Mouse (Mus musculus): Measurements from ENCODE around the gene Tbx18.

Tbx18 gene

DNA sequence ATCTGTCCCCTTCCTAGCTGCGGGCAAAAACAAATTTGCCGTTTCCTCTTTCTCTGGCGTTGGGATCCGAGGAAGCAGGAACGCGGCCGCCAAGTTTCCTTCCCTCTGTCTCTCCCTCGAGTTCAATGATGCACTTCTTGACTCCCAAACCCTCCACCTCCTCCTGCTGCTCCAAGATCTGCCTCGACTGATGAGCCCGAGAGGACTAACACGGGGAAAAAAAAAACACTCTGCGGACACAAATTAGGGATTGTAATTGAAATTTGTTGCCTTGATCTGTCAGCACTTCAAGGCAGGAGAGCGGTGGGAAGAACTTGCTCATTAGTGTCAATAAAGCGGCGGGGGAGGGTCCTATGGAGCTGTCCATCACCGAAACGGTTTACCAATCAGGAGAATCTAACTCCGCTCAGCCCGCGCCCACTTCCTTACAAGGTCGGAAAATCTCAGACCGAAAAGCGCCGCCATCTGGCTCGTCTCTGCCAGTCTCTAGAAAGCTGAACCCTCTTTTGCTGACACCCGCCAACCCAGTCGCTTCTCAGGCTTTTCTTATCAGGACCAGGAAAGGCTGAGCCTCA, at the start of gene Tbx18:
Gene Tbx18 (minus strand): TSS at position 300 of the 575 bp plus-strand sequence.
- DNase-seq (ENCODE audit: low spot score): peak; percentile 33

DNA sequence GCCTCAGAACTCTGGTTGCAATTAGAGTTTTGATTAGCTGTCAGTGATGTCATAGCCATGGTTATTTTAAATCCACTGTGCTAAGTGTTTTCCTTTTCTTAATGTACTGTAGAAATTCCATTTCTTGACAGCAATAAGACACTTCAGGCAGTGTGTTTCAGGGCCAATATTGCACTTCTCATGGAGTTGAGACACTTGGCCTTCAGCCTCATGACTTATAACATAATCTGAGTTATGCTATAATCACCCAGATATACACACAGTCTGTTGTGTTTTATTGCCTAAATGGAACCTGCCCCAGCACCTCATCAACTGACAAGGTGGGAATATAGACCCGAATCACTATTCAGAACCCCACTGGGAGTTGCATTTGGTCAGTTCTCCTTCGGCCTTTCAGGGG, 42.9 kb upstream of the Tbx18 start:
- no peak for DNase-seq (ENCODE audit: low spot score)

DNA sequence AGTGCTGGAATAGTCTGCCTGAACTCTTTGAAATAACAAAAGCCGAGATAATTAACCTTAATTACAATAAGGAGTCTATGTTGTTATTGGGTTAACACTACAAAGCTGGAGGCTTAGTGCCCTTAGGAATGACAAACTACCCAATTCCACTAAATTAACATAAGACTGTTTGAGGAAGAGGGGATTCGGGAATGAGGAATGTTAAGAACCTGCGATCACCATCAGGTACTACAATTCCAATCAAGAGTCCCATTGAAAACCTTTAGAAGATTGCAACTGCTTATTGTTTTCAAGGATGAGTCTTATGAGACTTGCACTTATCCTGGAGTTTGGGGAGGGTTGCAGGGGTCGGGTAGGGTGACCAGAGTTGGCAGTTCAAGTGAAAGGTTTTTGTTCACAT, 24.6 kb upstream of the Tbx18 start:
- no peak for DNase-seq (ENCODE audit: low spot score)

GRCm38 (mm10) chr9:87741599-87741998, 10.5 kb upstream of the Tbx18 start:
- DNase-seq (ENCODE audit: low spot score): no peak

GRCm38 (mm10) chr9:87740667-87741066, 9.6 kb upstream of the Tbx18 start:
- no peak for DNase-seq (ENCODE audit: low spot score)

DNA sequence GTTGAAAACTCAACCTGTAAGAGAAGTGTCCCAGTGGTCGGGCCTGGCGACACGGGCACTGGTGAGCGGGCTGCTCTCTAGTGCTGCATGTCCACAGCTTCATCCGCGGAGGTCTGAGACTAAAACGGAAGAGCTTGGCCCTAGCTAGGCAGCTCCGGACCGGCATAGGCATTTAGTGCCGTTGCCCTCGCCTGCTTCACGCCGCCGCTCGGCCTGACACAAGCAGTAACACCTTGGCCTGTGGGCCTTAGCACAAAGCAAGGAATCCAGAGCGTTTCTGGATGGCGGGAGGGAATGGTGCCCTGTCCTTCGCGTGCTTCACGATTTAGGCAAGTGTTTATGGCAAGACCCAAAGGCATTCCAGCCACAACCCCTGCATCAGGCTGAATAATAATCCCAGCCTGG, 9.2 kb upstream of the Tbx18 start:
- no peak for DNase-seq (ENCODE audit: low spot score)

- DNase-seq (ENCODE audit: low spot score): no peak
Observed at GRCm38 (mm10) chr9:87739543-87740161, 8.6 kb upstream of the Tbx18 start.

- DNase-seq (ENCODE audit: low spot score): no peak
Observed at GRCm38 (mm10) chr9:87738766-87739542, 7.9 kb upstream of the Tbx18 start.

GRCm38 (mm10) chr9:87738123-87738522, 7.1 kb upstream of the Tbx18 start:
- no peak for DNase-seq (ENCODE audit: low spot score)

GRCm38 (mm10) chr9:87737271-87737670, 6.2 kb upstream of the Tbx18 start:
- no peak for DNase-seq (ENCODE audit: low spot score)

- DNase-seq (ENCODE audit: low spot score): no peak
Observed at GRCm38 (mm10) chr9:87735046-87735445, 4.0 kb upstream of the Tbx18 start.

DNA sequence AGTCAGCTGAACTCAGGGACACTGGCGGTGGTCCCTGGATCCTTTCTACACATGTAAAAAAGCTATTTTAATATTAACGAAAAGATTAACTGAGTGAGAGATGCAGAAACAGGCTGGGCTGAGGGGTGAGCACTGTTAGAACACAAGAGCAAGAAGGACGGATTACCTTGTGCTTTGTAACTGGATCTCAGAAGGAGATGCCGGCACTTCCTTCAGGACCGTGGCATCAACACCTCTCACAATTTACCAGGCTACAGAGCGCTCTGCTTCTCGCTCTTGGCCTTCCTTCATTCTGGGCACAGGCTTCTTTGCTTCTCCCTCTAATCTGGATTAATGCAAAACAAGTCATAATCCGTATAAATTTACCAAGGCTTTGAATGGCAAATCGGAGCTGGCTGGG, 3.6 kb upstream of the Tbx18 start:
- DNase-seq (ENCODE audit: low spot score): no peak

DNA sequence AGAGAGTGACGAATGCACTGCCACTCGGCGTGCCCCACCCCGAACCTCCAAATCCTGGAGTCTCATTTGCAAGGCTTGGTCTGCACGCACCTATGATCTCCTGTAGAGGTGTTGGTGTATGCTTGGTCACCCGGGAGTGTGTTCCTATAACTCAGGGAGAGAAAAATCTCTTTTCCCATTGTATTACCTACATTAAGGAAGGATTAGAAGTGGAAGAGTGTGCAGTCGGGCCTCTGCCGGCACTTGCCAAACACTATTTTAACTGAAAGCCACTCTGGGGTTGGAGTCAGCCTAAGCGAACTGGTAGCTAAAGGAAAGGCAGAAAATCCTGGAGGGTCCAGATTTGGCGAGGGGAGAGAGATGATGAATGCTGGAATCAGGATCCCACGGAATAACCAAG, 2.7 kb upstream of the Tbx18 start:
- DNase-seq (ENCODE audit: low spot score): no peak

DNA sequence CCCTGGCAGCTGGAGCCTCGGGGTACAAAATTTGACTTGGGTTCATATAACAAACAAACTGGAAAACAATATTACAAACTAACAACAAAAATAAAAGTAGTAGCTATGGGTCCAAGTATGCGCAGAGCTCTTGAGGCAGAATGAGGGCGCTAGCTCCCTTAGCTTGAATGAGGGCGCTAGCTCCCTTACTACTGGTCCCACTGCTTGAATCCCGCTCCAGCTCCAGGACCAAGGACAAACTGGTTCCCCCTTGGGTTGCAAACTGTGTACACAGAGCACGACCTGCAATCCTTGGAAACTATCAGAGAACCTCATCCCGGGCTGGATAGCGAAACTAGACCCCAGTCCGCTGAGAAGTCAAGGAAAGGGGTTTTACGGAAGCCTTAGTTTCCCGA, 2.2 kb upstream of the Tbx18 start:
- no peak for DNase-seq (ENCODE audit: low spot score)

DNA sequence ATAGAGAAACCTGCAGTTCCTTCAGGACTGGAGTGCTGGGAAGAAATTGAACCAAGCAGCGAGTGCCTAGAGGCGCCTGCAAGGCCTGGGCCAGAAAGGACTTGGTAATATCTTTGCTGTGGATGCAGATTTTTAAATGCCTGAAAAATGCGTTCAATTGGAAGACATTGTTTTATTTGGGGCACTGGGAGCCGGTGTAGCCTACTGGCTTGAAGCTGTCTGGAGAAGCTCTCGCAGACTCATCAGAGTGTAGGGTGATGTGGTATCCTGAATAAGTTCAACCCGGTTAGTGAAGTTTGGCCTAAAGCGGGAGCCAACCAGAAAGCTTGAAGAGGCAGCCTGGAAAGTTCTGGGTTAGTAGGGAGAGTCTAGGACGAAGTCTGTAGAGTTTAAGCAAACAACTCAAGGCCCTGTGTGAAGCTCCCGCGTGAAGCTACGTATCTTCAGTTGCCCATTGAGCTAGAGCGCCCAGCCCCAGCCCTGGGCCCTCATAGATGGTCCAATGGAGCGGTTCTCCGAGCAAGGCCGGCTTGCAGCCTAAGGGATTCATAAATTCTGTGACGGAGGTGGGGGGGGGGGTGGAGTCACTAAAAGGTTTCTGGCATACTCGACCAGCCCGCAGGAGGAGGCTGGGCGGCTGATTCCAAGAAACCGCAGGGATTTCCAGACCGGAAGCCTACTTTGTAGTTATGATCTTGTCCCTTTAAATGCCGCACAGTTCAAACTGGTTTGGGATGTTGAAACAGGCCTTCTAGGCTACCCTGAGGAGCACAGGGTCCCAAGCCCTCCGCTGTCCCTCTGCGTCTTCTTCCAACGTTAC, 1.6 kb upstream of the Tbx18 start:
- DNase-seq (ENCODE audit: low spot score): no peak

- DNase-seq (ENCODE audit: low spot score): no peak
Observed at GRCm38 (mm10) chr9:87730271-87730960, 644 bp downstream of the Tbx18 start.

GRCm38 (mm10) chr9:87729316-87730270, 1.5 kb downstream of the Tbx18 start:
- no peak for DNase-seq (ENCODE audit: low spot score)

DNA sequence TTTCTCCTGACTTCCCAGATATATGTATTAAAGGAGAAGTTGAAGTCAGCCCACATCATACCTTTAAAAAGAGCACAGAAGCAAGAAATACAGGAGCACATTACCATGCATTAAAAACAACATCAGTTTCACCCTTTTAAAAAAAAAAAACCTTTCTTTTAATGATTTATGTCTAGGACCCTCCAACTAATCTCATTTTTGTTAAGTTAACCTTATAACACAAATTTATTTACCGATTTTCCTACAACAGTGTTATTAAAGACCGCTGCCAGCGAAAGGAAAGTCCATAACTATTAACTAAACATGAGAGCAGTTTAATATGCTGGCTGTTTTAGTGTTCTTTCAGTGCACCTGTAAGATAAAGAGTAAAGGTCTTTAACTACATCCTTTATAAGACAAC, 3.0 kb downstream of the Tbx18 start:
- DNase-seq (ENCODE audit: low spot score): no peak

GRCm38 (mm10) chr9:87727155-87727953, 3.7 kb downstream of the Tbx18 start:
- no peak for DNase-seq (ENCODE audit: low spot score)

GRCm38 (mm10) chr9:87721793-87722192, 9.3 kb downstream of the Tbx18 start:
- no peak for DNase-seq (ENCODE audit: low spot score)
